Comparison of ENCODE assay signal across 14 mouse cellular contexts in the genomic region with DNA sequence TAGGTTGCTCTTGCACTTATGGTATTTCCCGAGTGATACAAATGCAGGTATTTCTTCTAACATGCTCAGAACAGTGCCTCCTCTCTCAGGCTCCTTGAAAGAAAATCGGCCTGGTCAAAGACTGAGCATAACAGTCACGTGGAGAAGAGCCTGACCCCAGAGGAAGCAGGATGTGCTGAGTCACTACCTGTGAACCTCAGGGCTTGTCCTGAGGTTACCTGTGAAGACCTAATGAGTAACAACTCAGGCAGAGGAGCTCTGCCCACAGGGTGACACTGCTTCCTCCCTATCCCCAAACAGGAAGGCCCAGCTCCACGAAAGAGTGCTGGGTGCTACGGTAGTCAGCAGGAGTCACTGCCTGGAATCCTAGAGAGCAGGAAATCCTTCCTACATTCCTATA. TPM values are rescaled to one million over a fixed set of nuclear protein-coding genes. Genes with fewer than 3 reads are reported as not detected.
A peak's percentile ranks its signal among the peaks of the same experiment; 100 is the strongest.
DNase-seq lines count a peak whose midpoint lies in the region; ATAC-seq lines count a peak whose summit lies in the region.
"Had no signal": no experiment of that assay in that cellular context is flagged by ENCODE, and none has a peak within 500 bp of the region (broad histone marks: within the 10 kb centered on the region; RNA-seq: fewer than 3 reads in every experiment).

No protein-coding gene starts in this region.

- no peak overlapping the region for H3K9ac ChIP-seq in kidney, embryonic 14.5 days (ENCODE audit: low read depth, low read length)
- no peak overlapping the region for H3K9ac ChIP-seq in hindbrain, embryonic 13.5 days
- H3K9ac ChIP-seq: stomach, embryonic 15.5 days had no signal

- no peak overlapping the region for H3K4me3 ChIP-seq in kidney, embryonic 14.5 days (ENCODE audit: low read length)
- H3K4me3 ChIP-seq in hindbrain, embryonic 13.5 days, result no peak overlapping the region
- H3K4me3 ChIP-seq: erythroblast, embryonic 14.5 days; heart, embryonic 10.5 days; midbrain, embryonic 10.5 days; stomach, embryonic 15.5 days had no signal

- H3K4me1 ChIP-seq in kidney, embryonic 14.5 days (ENCODE audit: control insufficient read depth, insufficient read depth, low read length), result no peaks in the 10 kb centered on the region
- 0 out of 2 replicates have a peak, but pooled peaks cover 3% of the 10 kb centered on the region for H3K4me1 ChIP-seq in hindbrain, embryonic 13.5 days (replicated peaks)
- H3K4me1 ChIP-seq: midbrain, embryonic 10.5 days had no signal

- WGBS in kidney, embryonic 14.5 days, result 79% methylated on average over 5 of the region's 5 CpGs
- 83% methylated on average over 5 of the region's 5 CpGs for WGBS in hindbrain, embryonic 13.5 days

- no peak for ATAC-seq in kidney, embryonic 14.5 days (ENCODE audit: low FRiP score, low TSS enrichment)
- no peak for ATAC-seq in hindbrain, embryonic 13.5 days (ENCODE audit: low FRiP score)
- peak; percentile 49 for ATAC-seq in megakaryocyte, adult 5-6 weeks (ENCODE audit: poor library complexity, severe bottlenecking)

- H3K27ac ChIP-seq in kidney, embryonic 14.5 days (ENCODE audit: low read depth, low read length), result no peak overlapping the region
- peak overlapping the region; percentile 52; the same call in 1 of the 2 replicates for H3K27ac ChIP-seq in hindbrain, embryonic 13.5 days
- H3K27ac ChIP-seq: heart, embryonic 10.5 days; midbrain, embryonic 10.5 days; stomach, embryonic 15.5 days had no signal

- no peaks in the 10 kb centered on the region for H3K9me3 ChIP-seq in kidney, embryonic 14.5 days (ENCODE audit: control insufficient read depth, low read length)
- no peaks in the 10 kb centered on the region for H3K9me3 ChIP-seq in hindbrain, embryonic 13.5 days
- H3K9me3 ChIP-seq: heart, embryonic 10.5 days; midbrain, embryonic 10.5 days; stomach, embryonic 15.5 days had no signal

- DNase-seq in kidney, adult 11 months, result peak; percentile 85
- DNase-seq in 416B (ENCODE audit: low read depth), result peak; percentile 83
- no peak for DNase-seq in adrenal gland, adult 8-10 months
- DNase-seq in urinary bladder, postnatal 10 days (ENCODE audit: low spot score), result no peak
- DNase-seq: cerebellum, adult 2 months; thymus, postnatal 25 days had no signal

- no peak overlapping the region for H3K4me2 ChIP-seq in kidney, embryonic 14.5 days (replicated peaks; ENCODE audit: low read depth, low read length)
- no peak overlapping the region for H3K4me2 ChIP-seq in hindbrain, embryonic 13.5 days
- H3K4me2 ChIP-seq: liver, embryonic 11.5 days; stomach, embryonic 15.5 days had no signal

- H3K27me3 ChIP-seq in kidney, embryonic 14.5 days (ENCODE audit: control insufficient read depth, insufficient read depth, low read length), result no peaks in the 10 kb centered on the region
- H3K27me3 ChIP-seq in hindbrain, embryonic 13.5 days, result no peaks in the 10 kb centered on the region
- H3K27me3 ChIP-seq: stomach, embryonic 15.5 days had no signal

- H3K36me3 ChIP-seq in kidney, embryonic 14.5 days (ENCODE audit: control insufficient read depth, insufficient read depth, low read length), result peaks cover 34% of the 10 kb centered on the region; the same call in 1 of the 2 replicates
- H3K36me3 ChIP-seq in hindbrain, embryonic 13.5 days, result peaks cover 66% of the 10 kb centered on the region

RNA-seq across cellular contexts. Expression of gene Rpia, which starts 18.3 kb away (rescaled TPM):
- 3.2 and 5.5 TPM in 2 replicates for polyA plus RNA-seq in kidney, embryonic 14.5 days (2014; fragmentation: Nextera tagmentation; extraction: Ambion mirVana)
- 3.2 and 3.3 TPM in 2 replicates for polyA plus RNA-seq in hindbrain, embryonic 13.5 days (2015; fragmentation: Nextera tagmentation; extraction: Ambion mirVana)
- 50.7 and 58.2 TPM in 2 replicates for total RNA-seq in megakaryocyte, adult 5-6 weeks (2015)
- 118 and 119 TPM in 2 replicates for total RNA-seq in megakaryocyte, adult 5-6 weeks (2017)
- 10 to 100 TPM; 13.7 to 23.9 (median 20.8) TPM for total RNA-seq in adrenal gland, adult 8-10 months (2022)

Comparison
In these comparisons a context has a peak if more than half of its experiments do, and no peak if none do; other contexts are left out.
1. DNase-seq: peak in kidney, adult 11 months (single experiment) and 416B (single experiment); none in adrenal gland, adult 8-10 months (single experiment) and urinary bladder, postnatal 10 days (single experiment).